Mouse (Mus musculus) midbrain, embryonic 16.5 days (tissue): ENCODE measurements around the gene Nfasc. TPM values are rescaled to one million over a fixed set of nuclear protein-coding genes. Genes with fewer than 3 reads are reported as not detected.

Experiments
- ATAC-seq: fragments of 200-750 bp; cut with Nextera tagmentation; 2 replicates; pipeline ENCODE4 v1.8.0; 2017; ENCODE audit warnings: moderate TSS enrichment
- H3K27ac ChIP-seq: fragments of 300-500 bp; sonication (generic); 2 replicates; pipeline ENCODE4 v1.5.1; 2014; ENCODE audit warnings: mild to moderate bottlenecking, low read length, mixed read lengths
- H3K27me3 ChIP-seq: fragments of 300-500 bp; sonication (generic); 2 replicates; pipeline ENCODE4 v1.6.1; 2014; ENCODE audit warnings: low read depth, low read length, mixed read lengths; ENCODE audit not compliant: control insufficient read depth, insufficient read depth
- H3K36me3 ChIP-seq: fragments of 300-500 bp; sonication (generic); 2 replicates; pipeline ENCODE4 v1.6.1; 2014; ENCODE audit warnings: mild to moderate bottlenecking, low read length, moderate library complexity, mixed read lengths; ENCODE audit not compliant: control insufficient read depth, insufficient read depth
- H3K4me1 ChIP-seq: fragments of 300-500 bp; sonication (generic); 2 replicates; pipeline ENCODE4 v1.6.1; 2014; ENCODE audit warnings: mild to moderate bottlenecking, low read length, mixed read lengths; ENCODE audit not compliant: control insufficient read depth, insufficient read depth
- H3K4me2 ChIP-seq: fragments of 300-500 bp; sonication (generic); 2 replicates; pipeline ENCODE4 v1.6.1; 2014; ENCODE audit warnings: mild to moderate bottlenecking, low read length, mixed read lengths
- H3K4me3 ChIP-seq: fragments of 300-500 bp; sonication (generic); 2 replicates; pipeline ENCODE4 v1.5.1; 2014; ENCODE audit warnings: low read depth, mild to moderate bottlenecking, low read length, moderate library complexity, mixed read lengths
- H3K9ac ChIP-seq: fragments of 300-500 bp; sonication (generic); 2 replicates; pipeline ENCODE4 v1.6.1; 2014; ENCODE audit warnings: low read depth, low read length, mixed read lengths
- H3K9me3 ChIP-seq: fragments of 300-500 bp; sonication (generic); replicated peaks from 2 replicates; pipeline ENCODE4 v1.6.1; 2014; ENCODE audit warnings: mild to moderate bottlenecking, low read length, mixed read lengths; ENCODE audit not compliant: control insufficient read depth, poor library complexity, severe bottlenecking
- WGBS: fragments of 180-500 bp; shearing (Covaris S2); extraction: QIAGEN DNeasy Blood & Tissue Kit; methylation state at CpG from one replicate; pipeline ENCODE4 v1.1.7; 2014; 5-methylcytosine and 5-hydroxymethylcytosine counted together
- polyA plus RNA-seq: library from polyadenylated mRNA; unstranded; fragments of >200 nt; fragmentation: Nextera tagmentation; extraction: Ambion mirVana; gene quantifications from 2 replicates; pipeline ENCODE4 v1.2.1, GENCODE M21; 2015

Gene Nfasc
- polyA plus RNA-seq, 1 experiment from 2014 or later: 42.7 TPM

GRCm38 (mm10) chr1:132576845-132577244, 164.8 kb downstream of the Nfasc start:
- Histone ChIP-seq H3K9ac (no peak overlapping the region), H3K9me3 (no peaks in the 10 kb centered on the region), H3K4me2 (no peak overlapping the region), H3K36me3 (no peaks in the 10 kb centered on the region), H3K4me3 (no peak overlapping the region), H3K27ac (no peak overlapping the region), H3K27me3 (no peaks in the 10 kb centered on the region), H3K4me1 (peaks cover 6% of the 10 kb centered on the region)
- 92% methylated on average over 8 of the region's 8 CpGs for WGBS
- no peak for ATAC-seq

GRCm38 (mm10) chr1:132572851-132573250, 168.7 kb downstream of the Nfasc start:
- no peak overlapping the region for H3K4me3 ChIP-seq
- H3K27me3 ChIP-seq: no peaks in the 10 kb centered on the region
- H3K9me3 ChIP-seq: no peaks in the 10 kb centered on the region
- no peak overlapping the region for H3K4me2 ChIP-seq
- H3K9ac ChIP-seq: no peak overlapping the region
- WGBS: 92% methylated on average over 7 of the region's 7 CpGs
- 0 out of 2 replicates have a peak, but pooled peaks cover 6% of the 10 kb centered on the region for H3K36me3 ChIP-seq
- H3K4me1 ChIP-seq: no peaks in the 10 kb centered on the region
- no peak overlapping the region for H3K27ac ChIP-seq
- ATAC-seq: no peak

- H3K9ac ChIP-seq: no peak overlapping the region
- no peaks in the 10 kb centered on the region for H3K9me3 ChIP-seq
- H3K27me3 ChIP-seq: no peaks in the 10 kb centered on the region
- H3K4me3 ChIP-seq: no peak overlapping the region
- no peaks in the 10 kb centered on the region for H3K4me1 ChIP-seq
- H3K27ac ChIP-seq: no peak overlapping the region
- 0 out of 2 replicates have a peak, but pooled peaks cover 6% of the 10 kb centered on the region for H3K36me3 ChIP-seq
- H3K4me2 ChIP-seq: no peak overlapping the region
- ATAC-seq: no peak
- WGBS: 100% methylated on average over 1 of the region's 1 CpGs
Observed at GRCm38 (mm10) chr1:132571613-132572012, 170.0 kb downstream of the Nfasc start.

- Histone ChIP-seq H3K27me3 (no peaks in the 10 kb centered on the region), H3K9me3 (no peaks in the 10 kb centered on the region), H3K4me2 (no peak overlapping the region), H3K9ac (no peak overlapping the region), H3K27ac (no peak overlapping the region), H3K36me3 (0 out of 2 replicates have a peak, but pooled peaks cover 6% of the 10 kb centered on the region), H3K4me1 (no peaks in the 10 kb centered on the region), H3K4me3 (no peak overlapping the region)
- no peak for ATAC-seq
- 90% methylated on average over 8 of the region's 8 CpGs for WGBS
Observed at GRCm38 (mm10) chr1:132570906-132571305, 170.7 kb downstream of the Nfasc start.

GRCm38 (mm10) chr1:132570068-132570780, 171.4 kb downstream of the Nfasc start:
- 88% methylated on average over 15 of the region's 15 CpGs for WGBS
- H3K27me3 ChIP-seq: no peaks in the 10 kb centered on the region
- 0 out of 2 replicates have a peak, but pooled peaks cover 6% of the 10 kb centered on the region for H3K36me3 ChIP-seq
- no peak overlapping the region for H3K4me3 ChIP-seq
- no peak overlapping the region for H3K9ac ChIP-seq
- H3K9me3 ChIP-seq: no peaks in the 10 kb centered on the region
- no peak overlapping the region for H3K4me2 ChIP-seq
- no peaks in the 10 kb centered on the region for H3K4me1 ChIP-seq
- peak overlapping the region; percentile 23; the same call in 1 of the 2 replicates for H3K27ac ChIP-seq
- ATAC-seq: no peak

- Histone ChIP-seq H3K4me2 (no peak overlapping the region), H3K4me1 (no peaks in the 10 kb centered on the region), H3K27ac (peak overlapping the region; percentile 36), H3K27me3 (no peaks in the 10 kb centered on the region), H3K4me3 (no peak overlapping the region), H3K9ac (no peak overlapping the region), H3K36me3 (0 out of 2 replicates have a peak, but pooled peaks cover 6% of the 10 kb centered on the region), H3K9me3 (no peaks in the 10 kb centered on the region)
- ATAC-seq: no peak
- WGBS: 77% methylated on average over 9 of the region's 9 CpGs
Observed at GRCm38 (mm10) chr1:132569516-132569915, 172.1 kb downstream of the Nfasc start.

- H3K27ac ChIP-seq: no peak overlapping the region
Observed at GRCm38 (mm10) chr1:132567336-132568125, 174.1 kb downstream of the Nfasc start.

GRCm38 (mm10) chr1:132565766-132566165, 175.8 kb downstream of the Nfasc start:
- H3K36me3 ChIP-seq: 0 out of 2 replicates have a peak, but pooled peaks cover 4% of the 10 kb centered on the region
- no peak overlapping the region for H3K4me3 ChIP-seq
- H3K9me3 ChIP-seq: no peaks in the 10 kb centered on the region
- H3K4me2 ChIP-seq: no peak overlapping the region
- H3K27ac ChIP-seq: peak overlapping the region; percentile 14; the same call in 1 of the 2 replicates
- WGBS: 69% methylated on average over 7 of the region's 7 CpGs
- peaks cover 15% of the 10 kb centered on the region for H3K4me1 ChIP-seq
- H3K9ac ChIP-seq: no peak overlapping the region
- no peak for ATAC-seq
- no peaks in the 10 kb centered on the region for H3K27me3 ChIP-seq

More at GRCm38 (mm10) chr1:132567336-132568125, 174.1 kb downstream of the Nfasc start:
- Histone ChIP-seq H3K4me2 (no peak overlapping the region), H3K27me3 (no peaks in the 10 kb centered on the region), H3K9ac (no peak overlapping the region), H3K36me3 (0 out of 2 replicates have a peak, but pooled peaks cover 6% of the 10 kb centered on the region), H3K9me3 (no peaks in the 10 kb centered on the region), H3K4me1 (peaks cover 3% of the 10 kb centered on the region), H3K4me3 (no peak overlapping the region)
- ATAC-seq: no peak
- WGBS: 85% methylated on average over 11 of the region's 11 CpGs

- no peak overlapping the region for H3K4me2 ChIP-seq
- peaks cover 15% of the 10 kb centered on the region for H3K4me1 ChIP-seq
- H3K9ac ChIP-seq: no peak overlapping the region
- 0 out of 2 replicates have a peak, but pooled peaks cover 3% of the 10 kb centered on the region for H3K36me3 ChIP-seq
- WGBS: 34% methylated on average over 6 of the region's 6 CpGs
- H3K4me3 ChIP-seq: no peak overlapping the region
- H3K27me3 ChIP-seq: no peaks in the 10 kb centered on the region
- no peaks in the 10 kb centered on the region for H3K9me3 ChIP-seq
- H3K27ac ChIP-seq: no peak overlapping the region
- no peak for ATAC-seq
Observed at GRCm38 (mm10) chr1:132564946-132565345, 176.7 kb downstream of the Nfasc start.
